Mouse (Mus musculus) retina, postnatal 1 day (tissue): ENCODE results near the gene Asgr1.

ENCODE experiments used
- DNase-seq: peaks from one replicate; pipeline ENCODE4 v3.0.0-alpha.2; 2012

Asgr1 gene

GRCm38 (mm10) chr11:70026689-70027088 is 27.2 kb upstream of the Asgr1 start:
- DNase-seq: peak; percentile 82

DNA sequence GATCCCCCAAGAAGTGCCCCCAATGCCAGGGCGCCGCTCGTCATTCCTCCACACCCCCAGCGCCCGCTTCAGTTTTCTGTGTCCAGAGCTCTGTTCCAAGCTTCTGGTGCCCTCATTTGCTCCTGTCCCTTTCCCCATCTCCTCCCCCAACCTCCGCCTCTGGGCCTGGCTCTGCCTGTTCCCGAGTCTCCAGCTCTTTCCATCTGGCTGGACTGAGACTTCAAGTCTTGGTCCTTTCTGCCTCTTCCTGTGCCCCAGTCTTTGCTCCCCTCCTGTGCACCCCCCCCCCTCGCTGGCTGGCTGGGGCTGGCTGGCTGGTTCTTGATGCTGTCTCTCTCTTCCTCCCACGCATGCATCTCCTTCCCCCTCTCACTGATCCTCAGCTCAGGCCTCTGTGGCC is 26.5 kb upstream of the Asgr1 start:
- DNase-seq: peak; percentile 43

DNA sequence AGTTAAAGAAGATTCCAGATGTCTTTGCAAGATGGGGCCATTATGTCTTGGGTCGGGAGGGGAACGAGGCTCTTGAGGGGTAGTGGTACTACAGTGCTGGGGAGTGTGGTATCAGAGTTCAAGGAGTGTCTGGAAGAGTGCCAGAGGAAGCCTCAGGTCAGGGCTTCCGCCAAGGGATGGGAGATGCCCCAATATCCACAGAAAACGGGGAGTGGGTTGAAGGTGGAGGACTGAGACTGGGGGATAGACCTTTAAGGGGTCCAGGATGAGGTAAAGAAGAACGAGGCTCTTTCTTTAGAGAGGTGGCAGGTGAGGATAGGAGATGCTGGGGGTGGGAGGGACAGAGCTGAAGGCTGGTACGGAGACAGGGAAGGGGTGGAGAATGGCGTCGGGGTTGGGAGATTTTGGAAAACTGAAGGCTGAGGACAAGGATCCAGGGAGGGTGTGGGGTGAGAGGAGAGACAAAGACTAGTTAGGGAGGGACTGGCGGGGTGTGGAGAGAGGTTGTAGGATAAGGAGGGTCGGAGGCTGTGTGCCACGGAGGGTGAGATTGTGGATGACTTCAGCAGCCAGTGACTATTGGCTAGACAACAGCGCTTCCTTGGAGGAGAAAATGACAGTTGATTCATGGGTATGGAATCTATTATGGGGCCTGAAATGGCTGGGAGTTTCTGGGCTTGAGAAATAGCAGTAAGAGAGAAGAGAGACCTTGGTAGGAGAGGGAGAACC is 25.3 kb upstream of the Asgr1 start:
- no peak for DNase-seq

- peak; percentile 97 for DNase-seq
Measured at GRCm38 (mm10) chr11:70029130-70029801, 24.6 kb upstream of the Asgr1 start.

- DNase-seq: no peak
Measured at GRCm38 (mm10) chr11:70029829-70030550, 23.9 kb upstream of the Asgr1 start.

GRCm38 (mm10) chr11:70030651-70031320 is 23.1 kb upstream of the Asgr1 start:
- no peak for DNase-seq

DNA sequence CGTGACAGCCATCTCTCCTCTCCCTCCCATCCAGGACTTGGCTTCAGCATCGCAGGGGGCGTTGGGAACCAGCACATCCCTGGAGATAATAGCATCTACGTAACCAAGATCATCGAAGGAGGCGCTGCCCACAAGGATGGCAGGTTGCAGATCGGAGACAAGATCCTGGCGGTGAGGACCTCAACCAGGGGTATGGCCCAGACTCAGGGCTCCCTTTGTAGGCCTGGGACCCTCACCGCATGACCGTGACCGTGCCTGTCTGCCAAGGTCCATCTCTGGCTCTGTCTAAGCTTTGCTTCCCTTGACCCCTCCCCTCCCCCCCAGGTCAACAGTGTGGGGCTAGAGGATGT is 22.6 kb upstream of the Asgr1 start:
- no peak for DNase-seq

DNA sequence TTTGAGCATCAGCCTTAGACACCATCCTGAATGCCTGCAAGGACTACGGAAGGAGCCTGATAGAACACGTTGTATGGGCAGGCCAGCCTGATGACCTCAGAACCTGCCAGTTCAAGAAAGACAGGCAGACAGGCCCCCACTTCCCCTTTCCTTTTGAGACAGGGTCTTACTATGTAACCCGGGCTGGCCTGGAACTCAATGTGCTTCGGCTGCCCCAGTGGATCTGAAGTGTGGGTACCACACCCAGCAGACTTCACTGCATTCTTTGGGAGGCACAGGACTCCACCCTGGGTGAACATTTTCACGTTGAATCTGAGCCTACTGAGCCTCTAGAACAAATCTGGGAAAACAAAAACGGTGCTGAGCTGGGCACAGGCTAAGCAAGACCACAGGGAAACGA is 15.7 kb upstream of the Asgr1 start:
- DNase-seq: no peak

- DNase-seq: no peak
Measured at GRCm38 (mm10) chr11:70039631-70040030, 14.3 kb upstream of the Asgr1 start.

DNA sequence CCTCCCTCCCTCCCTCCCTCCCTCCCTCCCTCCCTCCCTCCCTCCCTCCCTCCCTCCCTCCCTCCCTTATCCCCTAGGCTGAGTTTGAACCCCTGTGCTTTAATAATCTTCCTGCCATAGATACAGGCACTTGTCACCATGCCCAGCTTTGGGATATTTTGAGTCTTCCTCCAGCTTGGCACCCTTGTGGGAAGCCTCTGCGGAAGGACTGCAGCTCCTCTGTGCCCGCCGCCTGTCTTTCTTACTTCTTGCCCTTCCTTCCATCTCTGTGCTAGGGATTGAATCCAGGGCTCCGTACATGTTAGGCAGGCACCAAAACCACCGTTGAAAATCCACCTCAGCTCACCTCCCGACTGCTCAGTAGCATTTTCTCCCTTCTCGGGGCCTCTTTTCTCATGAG is 13.7 kb upstream of the Asgr1 start:
- no peak for DNase-seq

DNA sequence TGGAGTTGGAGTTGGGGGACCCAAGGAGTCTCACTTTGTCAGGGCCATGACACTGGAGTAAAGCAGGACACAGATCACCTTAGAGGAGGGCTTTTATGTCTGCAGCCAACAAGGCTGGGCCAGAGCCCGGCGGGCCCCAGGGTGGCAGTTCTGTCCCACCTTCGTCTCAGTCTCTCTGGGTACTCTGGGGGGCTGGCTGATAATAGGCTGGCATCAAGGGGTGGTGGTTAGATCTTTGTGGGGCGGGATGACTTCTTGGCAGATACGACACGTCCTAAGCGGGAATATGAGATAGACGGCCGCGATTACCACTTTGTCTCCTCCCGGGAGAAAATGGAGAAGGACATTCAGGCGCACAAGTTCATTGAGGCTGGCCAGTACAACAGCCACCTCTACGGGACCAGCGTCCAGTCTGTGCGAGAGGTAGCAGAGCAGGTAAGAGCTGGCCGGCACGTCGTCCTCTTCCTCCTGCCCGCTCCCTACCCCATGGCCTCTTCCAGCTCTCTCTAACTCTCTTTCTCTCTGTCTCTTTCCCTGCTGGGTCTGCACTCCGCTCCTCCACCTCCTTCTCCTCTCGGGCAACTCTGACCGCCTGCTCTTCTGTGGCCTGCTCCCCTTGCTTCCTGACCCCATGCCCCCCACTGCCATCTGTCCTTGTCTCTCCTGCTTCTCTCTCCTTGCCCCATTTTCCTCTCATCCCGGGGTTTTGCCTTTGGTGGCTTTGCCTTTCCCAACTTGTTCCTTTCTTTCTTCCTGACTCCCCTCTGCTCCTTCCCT is 11.4 kb upstream of the Asgr1 start:
- DNase-seq: no peak

GRCm38 (mm10) chr11:70043665-70044064 is 10.2 kb upstream of the Asgr1 start:
- DNase-seq: no peak

GRCm38 (mm10) chr11:70045435-70045834 is 8.4 kb upstream of the Asgr1 start:
- peak; percentile 15 for DNase-seq

- DNase-seq: no peak
Measured at GRCm38 (mm10) chr11:70049366-70049765, 4.5 kb upstream of the Asgr1 start.

- no peak for DNase-seq
Measured at GRCm38 (mm10) chr11:70049816-70050215, 4.1 kb upstream of the Asgr1 start.

DNA sequence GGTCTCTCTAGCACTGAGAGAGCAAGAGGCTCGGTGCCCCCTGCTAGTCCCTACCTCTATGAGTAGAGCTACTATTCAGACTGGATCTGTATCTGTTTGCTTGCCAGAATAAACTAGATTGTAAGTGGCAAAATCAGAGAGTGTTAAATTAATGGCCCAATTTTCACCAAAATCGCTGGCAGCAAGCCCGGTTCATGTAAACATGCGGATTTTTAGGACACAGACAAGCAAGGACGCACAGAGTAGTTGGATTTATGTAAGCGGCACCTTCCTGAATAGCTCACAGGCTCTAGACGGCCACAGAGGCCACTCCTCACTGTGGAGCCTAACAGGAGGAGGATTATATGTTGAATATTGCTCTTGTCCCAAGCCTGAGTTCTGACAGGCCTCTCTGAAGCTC is 729 bp upstream of the Asgr1 start:
- no peak for DNase-seq

- DNase-seq: peak; percentile 76
Measured at GRCm38 (mm10) chr11:70055618-70056214, 1.8 kb downstream of the Asgr1 start.

DNA sequence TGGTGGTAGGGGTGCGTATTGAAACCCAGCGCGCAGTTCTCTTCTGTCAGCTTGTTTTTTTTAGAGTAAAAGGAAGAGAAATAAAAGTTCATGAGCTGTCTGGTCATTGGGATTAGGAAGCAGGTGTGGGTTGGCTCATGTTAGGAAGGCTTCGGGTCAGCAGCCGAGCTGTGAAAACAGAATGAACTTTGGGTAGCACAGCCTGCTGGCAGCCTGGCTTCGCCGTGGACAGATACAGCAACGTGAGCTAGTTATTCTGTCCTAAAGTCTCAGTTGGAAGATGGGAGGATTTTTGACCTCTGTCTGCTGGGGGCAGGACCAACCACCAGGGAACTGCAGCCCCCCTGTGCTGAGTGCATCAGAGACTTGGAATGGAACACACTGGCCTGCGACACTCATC is 3.9 kb downstream of the Asgr1 start:
- DNase-seq: no peak

GRCm38 (mm10) chr11:70059930-70060329 is 6.0 kb downstream of the Asgr1 start:
- no peak for DNase-seq

DNA sequence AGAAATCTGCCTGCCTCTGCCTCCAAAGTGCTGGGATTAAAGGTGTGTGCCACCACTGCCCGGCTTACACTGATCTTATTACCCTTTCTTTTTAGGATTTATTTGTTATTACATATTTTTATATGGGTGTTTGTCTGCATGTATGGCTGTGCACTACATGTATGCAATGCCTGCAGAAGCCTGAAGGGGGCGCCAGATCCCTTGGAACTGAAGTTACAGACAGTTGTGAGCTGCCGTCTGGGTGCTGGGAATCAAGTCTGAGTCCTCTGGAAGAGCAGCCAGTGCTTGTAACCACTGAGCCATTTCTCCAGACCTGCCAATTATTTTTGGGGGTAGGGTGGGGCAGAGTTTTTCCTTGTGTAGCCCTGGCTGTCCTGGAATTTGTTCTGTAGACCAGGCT is 9.2 kb downstream of the Asgr1 start:
- DNase-seq: no peak

- no peak for DNase-seq
Measured at GRCm38 (mm10) chr11:70066701-70067100, 12.8 kb downstream of the Asgr1 start.

DNA sequence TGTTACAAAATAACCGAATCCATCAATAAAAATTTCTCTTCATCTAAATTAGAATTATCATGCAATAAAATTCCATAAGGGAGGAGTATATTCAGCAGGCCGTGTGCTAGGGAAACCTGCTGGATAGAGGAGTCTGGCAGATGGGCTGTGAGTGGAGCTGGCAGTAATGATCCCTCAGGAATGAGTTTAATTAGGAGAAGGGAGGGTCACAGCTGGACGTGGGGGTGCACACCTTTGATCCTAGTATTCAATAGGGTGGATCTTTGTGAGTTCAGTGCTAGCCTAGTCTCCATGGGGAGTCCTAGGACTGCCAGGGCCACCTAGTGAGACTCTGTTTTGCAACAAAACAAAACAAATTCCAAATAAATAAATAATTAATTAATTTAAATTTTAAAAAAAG is 14.4 kb downstream of the Asgr1 start:
- no peak for DNase-seq
